Mouse (Mus musculus) embryonic facial prominence, embryonic 10.5 days (tissue): ENCODE measurements around the gene Prkn. TPM values are rescaled to one million over a fixed set of nuclear protein-coding genes. Genes with fewer than 3 reads are reported as not detected.

Experiments
- DNase-seq: peaks from one replicate; pipeline ENCODE4 v3.0.0-alpha.2; 2017; ENCODE audit warnings: low spot score
- H3K27ac ChIP-seq: fragments of 300-500 bp; sonication (generic); replicated peaks from 2 replicates; pipeline ENCODE4 v1.5.1; 2016; ENCODE audit warnings: mild to moderate bottlenecking
- H3K27me3 ChIP-seq: fragments of 300-500 bp; sonication (generic); replicated peaks from 2 replicates; pipeline ENCODE4 v1.6.1; 2016; ENCODE audit warnings: low read depth, mild to moderate bottlenecking; ENCODE audit not compliant: poor library complexity, severe bottlenecking
- H3K36me3 ChIP-seq: fragments of 300-500 bp; sonication (generic); replicated peaks from 2 replicates; pipeline ENCODE4 v1.6.1; 2016; ENCODE audit warnings: mild to moderate bottlenecking, moderate library complexity
- H3K4me1 ChIP-seq: fragments of 300-500 bp; sonication (generic); 2 replicates; pipeline ENCODE4 v1.6.1; 2016
- H3K4me3 ChIP-seq: fragments of 300-500 bp; sonication (generic); 2 replicates; pipeline ENCODE4 v1.5.1; 2016; ENCODE audit warnings: mild to moderate bottlenecking, moderate library complexity
- H3K9me3 ChIP-seq: fragments of 300-500 bp; sonication (generic); 2 replicates; pipeline ENCODE4 v1.6.1; 2016; ENCODE audit warnings: mild to moderate bottlenecking
- WGBS: fragments of 180-500 bp; shearing (Covaris S2); methylation state at CpG from one replicate; pipeline ENCODE4 v1.1.7; 2016; 5-methylcytosine and 5-hydroxymethylcytosine counted together
- polyA plus RNA-seq: library from polyadenylated mRNA; unstranded; fragments of >200 nt; fragmentation: Nextera tagmentation; extraction: Ambion mirVana; gene quantifications from 2 replicates; pipeline ENCODE4 v1.2.1, GENCODE M21; 2016

Prkn gene
- polyA plus RNA-seq, 1 experiment from 2014 or later: 1.1 TPM

DNA sequence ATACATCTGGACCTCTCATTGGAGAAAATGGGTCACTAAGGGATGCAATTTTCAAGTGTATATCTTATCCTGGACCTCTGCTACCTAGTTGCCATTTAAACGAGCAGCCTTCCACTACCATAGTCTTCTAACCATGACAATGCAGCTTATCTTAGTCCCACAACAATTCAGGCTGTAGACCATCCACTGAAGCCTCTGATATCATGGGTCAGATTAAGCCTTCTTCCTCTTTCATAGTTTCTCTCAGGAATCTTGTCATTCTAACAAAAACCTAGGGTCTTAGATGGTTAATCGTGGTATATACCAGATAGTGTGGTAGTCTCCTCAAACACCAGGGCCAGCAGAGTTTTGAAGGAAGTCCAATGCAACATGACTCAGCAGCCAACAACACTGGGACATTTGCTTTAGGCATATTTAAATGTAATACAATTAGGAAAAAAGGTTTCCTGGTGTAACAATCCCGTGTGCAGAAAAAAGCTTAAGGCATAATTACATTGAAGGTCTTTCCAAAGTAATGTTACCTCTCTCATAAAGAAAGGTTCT lies 61.6 kb downstream of the Prkn start:
- 90% methylated on average over 3 of the region's 3 CpGs for WGBS
- Histone ChIP-seq H3K36me3 (no peaks in the 10 kb centered on the region), H3K9me3 (no peaks in the 10 kb centered on the region)

GRCm38 (mm10) chr17:10936698-10937097 lies 96.5 kb downstream of the Prkn start:
- H3K4me3 ChIP-seq: no peak overlapping the region
- DNase-seq: no peak
- H3K9me3 ChIP-seq: no peaks in the 10 kb centered on the region
- no peaks in the 10 kb centered on the region for H3K27me3 ChIP-seq
- H3K4me1 ChIP-seq: peaks cover 7% of the 10 kb centered on the region; the same call in 1 of the 2 replicates
- H3K27ac ChIP-seq: no peak overlapping the region
- H3K36me3 ChIP-seq: no peaks in the 10 kb centered on the region

More for the DNA sequence above, 61.6 kb downstream of the Prkn start:
- Histone ChIP-seq H3K4me1 (0 out of 2 replicates have a peak, but pooled peaks cover 3% of the 10 kb centered on the region), H3K27me3 (no peaks in the 10 kb centered on the region), H3K27ac (no peak overlapping the region), H3K4me3 (no peak overlapping the region)
- no peak for DNase-seq

GRCm38 (mm10) chr17:10937844-10938243 lies 97.7 kb downstream of the Prkn start:
- no peaks in the 10 kb centered on the region for H3K36me3 ChIP-seq
- H3K9me3 ChIP-seq: no peaks in the 10 kb centered on the region
- DNase-seq: no peak
- no peak overlapping the region for H3K4me3 ChIP-seq
- H3K27ac ChIP-seq: no peak overlapping the region
- 40% methylated on average over 8 of the region's 8 CpGs for WGBS
- peaks cover 7% of the 10 kb centered on the region; the same call in 1 of the 2 replicates for H3K4me1 ChIP-seq
- H3K27me3 ChIP-seq: no peaks in the 10 kb centered on the region

GRCm38 (mm10) chr17:10938755-10939154 lies 98.6 kb downstream of the Prkn start:
- H3K9me3 ChIP-seq: no peaks in the 10 kb centered on the region
- peaks cover 7% of the 10 kb centered on the region; the same call in 1 of the 2 replicates for H3K4me1 ChIP-seq
- no peak for DNase-seq
- H3K36me3 ChIP-seq: no peaks in the 10 kb centered on the region
- H3K27ac ChIP-seq: no peak overlapping the region
- H3K27me3 ChIP-seq: no peaks in the 10 kb centered on the region
- 79% methylated on average over 1 of the region's 1 CpGs for WGBS
- H3K4me3 ChIP-seq: no peak overlapping the region

DNA sequence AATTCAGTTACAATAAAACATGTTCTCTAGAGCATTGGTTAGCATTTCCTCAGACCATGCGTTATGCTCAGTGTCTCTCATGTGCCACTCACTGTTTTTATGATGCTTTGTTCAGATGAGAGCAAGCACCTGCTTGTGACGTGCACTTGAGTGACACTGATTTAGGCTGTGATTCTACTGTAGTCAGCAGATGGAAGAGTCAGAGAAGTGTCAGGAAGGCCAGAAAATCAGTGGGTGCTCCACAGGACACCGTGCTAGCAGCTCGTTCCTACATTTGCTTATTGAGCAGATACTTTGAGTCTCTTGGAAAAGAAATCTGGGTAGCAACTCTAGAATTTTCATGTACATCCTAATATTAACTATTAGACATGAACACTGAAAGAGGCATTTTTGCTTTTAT lies 106.4 kb downstream of the Prkn start:
- Histone ChIP-seq H3K27ac (no peak overlapping the region), H3K4me1 (no peaks in the 10 kb centered on the region), H3K9me3 (no peaks in the 10 kb centered on the region), H3K36me3 (no peaks in the 10 kb centered on the region), H3K4me3 (no peak overlapping the region), H3K27me3 (no peaks in the 10 kb centered on the region)
- WGBS: 87% methylated on average over 4 of the region's 4 CpGs
- DNase-seq: no peak

DNA sequence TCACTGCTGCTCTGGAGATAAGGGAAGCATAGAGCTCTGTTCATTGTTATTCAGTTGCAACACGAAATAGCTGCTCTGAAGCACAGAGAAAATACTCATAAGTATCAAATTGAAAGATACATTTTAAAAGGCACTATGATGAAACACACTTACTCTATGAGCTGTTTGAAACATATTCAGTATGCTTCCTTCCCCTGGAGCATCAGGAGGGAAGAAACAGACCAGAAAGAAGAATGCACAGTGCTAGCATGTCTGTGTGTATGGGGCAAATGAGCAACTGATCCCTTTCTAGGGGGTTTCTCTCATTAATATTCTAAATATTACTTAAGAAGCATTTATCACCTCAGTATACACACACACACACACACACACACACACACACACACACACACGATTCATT lies 107.4 kb downstream of the Prkn start:
- no peak overlapping the region for H3K27ac ChIP-seq
- H3K36me3 ChIP-seq: no peaks in the 10 kb centered on the region
- H3K27me3 ChIP-seq: no peaks in the 10 kb centered on the region
- no peaks in the 10 kb centered on the region for H3K9me3 ChIP-seq
- no peak for DNase-seq
- no peak overlapping the region for H3K4me3 ChIP-seq
- 85% methylated on average over 2 of the region's 2 CpGs for WGBS
- H3K4me1 ChIP-seq: no peaks in the 10 kb centered on the region

DNA sequence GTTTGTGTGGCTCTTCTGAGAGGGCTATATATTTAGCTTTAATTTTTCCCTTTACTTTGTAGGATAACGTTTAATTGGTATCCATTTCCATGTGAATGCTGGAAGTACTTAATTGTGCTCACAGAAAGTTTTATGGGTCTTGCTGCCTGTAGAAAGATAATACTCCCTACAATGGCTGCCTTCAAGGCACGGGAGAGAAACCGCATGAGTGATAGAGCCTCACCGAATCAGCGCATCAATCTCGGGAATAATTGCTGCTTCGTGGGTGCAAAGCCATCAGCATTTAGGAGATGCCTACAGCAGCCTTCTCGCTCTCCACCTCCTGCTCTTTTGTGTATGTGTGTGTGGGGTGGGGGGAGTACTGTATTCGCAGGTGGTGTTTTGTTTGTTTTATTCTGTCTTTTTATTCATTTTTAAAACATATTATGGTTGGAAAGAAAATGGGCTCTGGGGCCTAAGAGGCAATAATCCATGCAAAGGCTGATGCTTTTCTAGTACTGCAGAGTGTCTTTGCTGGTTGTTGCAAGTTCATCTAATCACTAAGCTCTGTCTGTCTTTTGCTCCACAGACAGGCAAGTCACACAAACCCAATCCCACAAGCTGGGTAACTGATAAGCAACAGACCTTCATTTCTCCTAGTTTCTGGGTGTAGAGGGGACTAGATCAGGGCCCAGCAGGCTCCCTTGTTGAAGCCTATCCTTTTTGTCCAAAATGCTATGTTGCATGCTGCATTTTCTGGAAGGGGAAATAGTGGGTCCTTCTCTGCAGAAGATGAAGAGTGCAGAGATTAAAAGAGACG lies 119.1 kb downstream of the Prkn start:
- no peaks in the 10 kb centered on the region for H3K4me1 ChIP-seq
- H3K36me3 ChIP-seq: no peaks in the 10 kb centered on the region
- no peak overlapping the region for H3K27ac ChIP-seq
- no peaks in the 10 kb centered on the region for H3K27me3 ChIP-seq
- H3K9me3 ChIP-seq: no peaks in the 10 kb centered on the region
- 83% methylated on average over 10 of the region's 10 CpGs for WGBS
- no peak overlapping the region for H3K4me3 ChIP-seq
- no peak for DNase-seq

- Histone ChIP-seq H3K36me3 (no peaks in the 10 kb centered on the region), H3K9me3 (no peaks in the 10 kb centered on the region), H3K27me3 (no peaks in the 10 kb centered on the region), H3K4me1 (no peaks in the 10 kb centered on the region), H3K4me3 (no peak overlapping the region), H3K27ac (no peak overlapping the region)
- no peak for DNase-seq
- 93% methylated on average over 5 of the region's 5 CpGs for WGBS
Measured at GRCm38 (mm10) chr17:10962151-10962550, 122.0 kb downstream of the Prkn start.

DNA sequence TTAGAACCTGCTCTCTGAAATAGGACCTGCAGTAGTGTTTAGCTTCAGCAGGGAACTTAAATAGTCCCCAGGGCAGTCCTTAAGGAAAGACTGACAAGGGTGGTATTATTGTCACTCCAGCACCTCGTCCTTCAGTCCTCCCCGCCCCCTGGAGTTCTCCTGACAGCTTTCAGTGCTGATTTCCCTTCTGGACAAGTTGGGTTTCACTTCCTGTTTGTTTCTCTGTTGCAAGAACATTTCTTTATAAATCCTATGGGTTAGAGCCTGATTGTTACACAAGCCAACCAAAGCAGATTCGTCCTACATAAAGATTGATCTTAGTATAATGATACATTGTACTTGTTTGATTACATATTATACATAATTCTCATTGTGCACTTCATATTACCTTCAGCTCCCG lies 142.0 kb downstream of the Prkn start:
- Histone ChIP-seq H3K4me3 (no peak overlapping the region), H3K27ac (no peak overlapping the region), H3K9me3 (no peaks in the 10 kb centered on the region), H3K36me3 (no peaks in the 10 kb centered on the region), H3K4me1 (0 out of 2 replicates have a peak, but pooled peaks cover 3% of the 10 kb centered on the region), H3K27me3 (no peaks in the 10 kb centered on the region)
- 61% methylated on average over 4 of the region's 4 CpGs for WGBS
- DNase-seq: no peak

DNA sequence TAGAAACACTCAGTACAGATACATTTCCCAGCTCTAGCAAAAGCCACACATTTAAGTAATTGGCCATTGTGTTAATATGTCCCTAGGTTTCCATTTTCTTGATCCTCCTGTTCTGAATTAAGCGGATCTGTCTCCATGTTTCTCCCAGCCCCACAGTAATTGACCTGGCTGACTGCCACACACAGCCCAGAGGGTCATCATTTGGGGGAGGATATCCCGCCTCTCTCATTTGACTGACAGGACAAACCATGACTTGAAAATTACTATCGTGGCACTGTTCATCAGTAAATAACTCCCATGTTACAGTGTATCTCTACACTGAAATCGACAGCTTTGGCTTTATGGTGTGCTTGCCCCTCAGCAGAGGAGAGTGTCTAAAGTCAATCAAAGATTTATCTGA lies 146.9 kb downstream of the Prkn start:
- H3K27ac ChIP-seq: no peak overlapping the region
- no peak overlapping the region for H3K4me3 ChIP-seq
- no peaks in the 10 kb centered on the region for H3K36me3 ChIP-seq
- DNase-seq: no peak
- 0 out of 2 replicates have a peak, but pooled peaks cover 2% of the 10 kb centered on the region for H3K4me1 ChIP-seq
- H3K9me3 ChIP-seq: no peaks in the 10 kb centered on the region
- WGBS: 82% methylated on average over 4 of the region's 4 CpGs
- H3K27me3 ChIP-seq: no peaks in the 10 kb centered on the region

GRCm38 (mm10) chr17:10997291-10997690 lies 157.1 kb downstream of the Prkn start:
- Histone ChIP-seq H3K4me1 (no peaks in the 10 kb centered on the region), H3K9me3 (no peaks in the 10 kb centered on the region), H3K36me3 (no peaks in the 10 kb centered on the region), H3K4me3 (no peak overlapping the region), H3K27ac (no peak overlapping the region), H3K27me3 (no peaks in the 10 kb centered on the region)
- no peak for DNase-seq
- WGBS: 70% methylated on average over 5 of the region's 5 CpGs

- Histone ChIP-seq H3K27ac (no peak overlapping the region), H3K4me1 (no peaks in the 10 kb centered on the region), H3K27me3 (no peaks in the 10 kb centered on the region), H3K9me3 (no peaks in the 10 kb centered on the region), H3K4me3 (no peak overlapping the region), H3K36me3 (no peaks in the 10 kb centered on the region)
- DNase-seq: no peak
- 86% methylated on average over 2 of the region's 2 CpGs for WGBS
Measured at GRCm38 (mm10) chr17:11023371-11023770, 183.2 kb downstream of the Prkn start.

GRCm38 (mm10) chr17:11029348-11029747 lies 189.2 kb downstream of the Prkn start:
- 92% methylated on average over 4 of the region's 4 CpGs for WGBS
- Histone ChIP-seq H3K27me3 (no peaks in the 10 kb centered on the region), H3K9me3 (no peaks in the 10 kb centered on the region), H3K4me3 (no peak overlapping the region), H3K4me1 (no peaks in the 10 kb centered on the region), H3K36me3 (no peaks in the 10 kb centered on the region), H3K27ac (no peak overlapping the region)
- DNase-seq: no peak
